Mouse (Mus musculus): ENCODE results near the gene Dpy19l2.

DNA sequence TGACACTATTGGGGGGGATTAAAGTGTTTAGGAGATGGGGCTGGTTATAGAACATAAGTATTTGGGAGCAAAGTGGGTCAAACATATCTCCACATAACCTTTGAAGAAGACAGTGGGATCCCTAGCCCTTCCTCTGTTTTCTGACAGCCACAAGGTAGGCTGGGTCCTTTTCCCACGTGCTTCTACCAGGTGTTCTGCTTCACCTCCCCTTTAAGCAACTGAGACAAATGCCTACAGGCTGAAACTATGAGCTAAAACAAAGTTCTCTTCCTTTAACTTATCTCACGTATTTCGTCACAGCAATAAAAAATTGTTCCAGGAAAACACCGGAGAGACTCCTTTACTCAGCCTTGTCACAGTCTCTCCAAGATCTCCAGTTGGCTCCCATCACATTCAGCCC is 187.2 kb downstream of the Dpy19l2 start:
- no peak for TF ChIP-seq CTCF (IDR thresholded peaks at IDR 0.05)
- no peak for TF ChIP-seq EP300 (IDR thresholded peaks at IDR 0.05)

All from lung, postnatal 0 days (tissue).